Comparison of ENCODE assay signal across 21 mouse cellular contexts in the genomic region with DNA sequence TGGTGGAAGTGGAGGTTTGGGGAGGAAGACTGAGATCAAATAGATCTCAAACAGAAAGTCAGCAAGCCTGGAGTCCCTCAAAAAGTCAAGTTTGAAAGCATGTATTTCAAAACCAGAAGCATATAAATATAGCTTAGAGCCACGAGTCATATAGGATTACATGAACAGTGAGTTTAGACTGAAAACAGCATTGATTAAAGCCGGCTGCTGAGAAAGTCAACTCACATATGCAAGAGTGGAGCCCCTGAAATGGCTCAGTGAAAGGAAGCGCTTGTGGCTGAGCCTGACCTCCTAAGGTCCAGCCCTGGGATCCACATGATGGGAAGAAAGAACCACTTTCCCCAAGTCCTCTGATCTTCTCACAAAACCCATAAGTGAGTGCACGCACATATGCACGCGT. TPM values are rescaled to one million over a fixed set of nuclear protein-coding genes. Genes with fewer than 3 reads are reported as not detected.
DNase-seq lines count a peak whose midpoint lies in the region; ATAC-seq lines count a peak whose summit lies in the region.
"Had no signal": no experiment of that assay in that cellular context is flagged by ENCODE, and none has a peak within 500 bp of the region (broad histone marks: within the 10 kb centered on the region; RNA-seq: fewer than 3 reads in every experiment).

No protein-coding gene starts in this region.

- H3K4me2 ChIP-seq in midbrain, embryonic 11.5 days, result no peak overlapping the region
- H3K4me2 ChIP-seq in midbrain, embryonic 16.5 days (ENCODE audit: low read length), result no peak overlapping the region
- H3K4me2 ChIP-seq in embryonic facial prominence, embryonic 12.5 days (replicated peaks), result no peak overlapping the region
- H3K4me2 ChIP-seq in embryonic facial prominence, embryonic 14.5 days (ENCODE audit: low read depth, low read length), result peak overlapping the region; percentile 10; the same call in 1 of the 2 replicates
- H3K4me2 ChIP-seq: forebrain, embryonic 12.5 days had no signal

- ATAC-seq in midbrain, embryonic 11.5 days (ENCODE audit: low FRiP score), result no peak
- no peak for ATAC-seq in midbrain, embryonic 16.5 days
- ATAC-seq in embryonic facial prominence, embryonic 12.5 days (ENCODE audit: insufficient number of reproducible peaks, insufficient read depth, low FRiP score, low TSS enrichment), result no peak
- ATAC-seq in embryonic facial prominence, embryonic 14.5 days (ENCODE audit: low read depth), result no peak
- ATAC-seq: activated CD4-positive, CD25-positive, alpha-beta regulatory T cell, adult 4 months; forebrain, embryonic 14.5 days; forebrain, embryonic 16.5 days; Patski had no signal

- H3K27ac ChIP-seq in midbrain, embryonic 11.5 days (ENCODE audit: low read depth, low read length), result no peak overlapping the region
- no peak overlapping the region for H3K27ac ChIP-seq in midbrain, embryonic 16.5 days (ENCODE audit: low read length)
- peak overlapping the region; percentile 76; the same call in 1 of the 2 replicates for H3K27ac ChIP-seq in embryonic facial prominence, embryonic 12.5 days
- peak overlapping the region; percentile 40; the same call in 1 of the 2 replicates for H3K27ac ChIP-seq in embryonic facial prominence, embryonic 14.5 days (replicated peaks; ENCODE audit: low read depth, low read length)
- H3K27ac ChIP-seq: forebrain, embryonic 10.5 days; forebrain, embryonic 12.5 days had no signal

- DNase-seq in midbrain, embryonic 11.5 days (ENCODE audit: low spot score, missing footprints), result peak; percentile 51
- peak; percentile 82 for DNase-seq in embryonic facial prominence, embryonic 14.5 days (ENCODE audit: low spot score)
- DNase-seq in lung, adult 18-20 months, result no peak
- DNase-seq in layer of hippocampus, adult 9-10 months (ENCODE audit: low spot score), result no peak
- DNase-seq in spleen, adult 18-20 months, result no peak
- DNase-seq: adrenal gland, adult 8-10 months; adrenal gland, postnatal 14 days; adrenal gland, postnatal 36 days; cerebellum, adult 11-12 months; cerebellum, adult 2 months; cerebellum, adult 9-10 months; embryo, embryonic 11 days had no signal

- H3K4me1 ChIP-seq in midbrain, embryonic 11.5 days (ENCODE audit: control insufficient read depth, insufficient read depth, low read length), result no peaks in the 10 kb centered on the region
- no peaks in the 10 kb centered on the region for H3K4me1 ChIP-seq in midbrain, embryonic 16.5 days (ENCODE audit: control insufficient read depth, insufficient read depth, low read length)
- peaks cover 7% of the 10 kb centered on the region; the same call in 1 of the 2 replicates for H3K4me1 ChIP-seq in embryonic facial prominence, embryonic 12.5 days
- peaks cover 3% of the 10 kb centered on the region; the same call in 1 of the 2 replicates for H3K4me1 ChIP-seq in embryonic facial prominence, embryonic 14.5 days (ENCODE audit: control insufficient read depth, insufficient read depth, low read length)
- H3K4me1 ChIP-seq: forebrain, embryonic 12.5 days had no signal

- no peaks in the 10 kb centered on the region for H3K9me3 ChIP-seq in midbrain, embryonic 11.5 days (ENCODE audit: control insufficient read depth, low read length)
- no peaks in the 10 kb centered on the region for H3K9me3 ChIP-seq in midbrain, embryonic 16.5 days (replicated peaks; ENCODE audit: control insufficient read depth, low read length, poor library complexity, severe bottlenecking)
- H3K9me3 ChIP-seq in embryonic facial prominence, embryonic 12.5 days, result no peaks in the 10 kb centered on the region
- H3K9me3 ChIP-seq in embryonic facial prominence, embryonic 14.5 days (ENCODE audit: control insufficient read depth, low read length), result no peaks in the 10 kb centered on the region
- H3K9me3 ChIP-seq: forebrain, embryonic 10.5 days; forebrain, embryonic 12.5 days had no signal

- no peak overlapping the region for H3K4me3 ChIP-seq in midbrain, embryonic 11.5 days (ENCODE audit: low read depth, low read length)
- H3K4me3 ChIP-seq in midbrain, embryonic 16.5 days (ENCODE audit: low read depth, low read length), result no peak overlapping the region
- no peak overlapping the region for H3K4me3 ChIP-seq in embryonic facial prominence, embryonic 12.5 days
- no peak overlapping the region for H3K4me3 ChIP-seq in embryonic facial prominence, embryonic 14.5 days (ENCODE audit: low read depth, low read length)
- H3K4me3 ChIP-seq: erythroblast, embryonic 14.5 days; forebrain, embryonic 10.5 days; forebrain, embryonic 12.5 days had no signal

- H3K27me3 ChIP-seq in midbrain, embryonic 11.5 days (ENCODE audit: control insufficient read depth, insufficient read depth, low read length), result no peaks in the 10 kb centered on the region
- H3K27me3 ChIP-seq in midbrain, embryonic 16.5 days (ENCODE audit: control insufficient read depth, insufficient read depth, low read depth, low read length), result no peaks in the 10 kb centered on the region
- H3K27me3 ChIP-seq in embryonic facial prominence, embryonic 12.5 days, result no peaks in the 10 kb centered on the region
- H3K27me3 ChIP-seq in embryonic facial prominence, embryonic 14.5 days (replicated peaks; ENCODE audit: control insufficient read depth, insufficient read depth, low read length), result no peaks in the 10 kb centered on the region
- H3K27me3 ChIP-seq: forebrain, embryonic 12.5 days; Patski had no signal

- no peak overlapping the region for H3K9ac ChIP-seq in midbrain, embryonic 11.5 days (ENCODE audit: low read length)
- H3K9ac ChIP-seq in midbrain, embryonic 16.5 days (ENCODE audit: low read depth, low read length), result no peak overlapping the region
- H3K9ac ChIP-seq in embryonic facial prominence, embryonic 12.5 days, result no peak overlapping the region
- H3K9ac ChIP-seq in embryonic facial prominence, embryonic 14.5 days (ENCODE audit: low read depth, low read length), result no peak overlapping the region
- H3K9ac ChIP-seq: forebrain, embryonic 12.5 days had no signal

- 92% methylated on average over 6 of the region's 6 CpGs for WGBS in midbrain, embryonic 11.5 days
- 96% methylated on average over 6 of the region's 6 CpGs for WGBS in midbrain, embryonic 16.5 days
- WGBS in embryonic facial prominence, embryonic 12.5 days, result 59% methylated on average over 6 of the region's 6 CpGs
- WGBS in embryonic facial prominence, embryonic 14.5 days, result 49% methylated on average over 6 of the region's 6 CpGs

- H3K36me3 ChIP-seq in midbrain, embryonic 11.5 days (ENCODE audit: control insufficient read depth, insufficient read depth, low read length), result no peaks in the 10 kb centered on the region
- H3K36me3 ChIP-seq in midbrain, embryonic 16.5 days (ENCODE audit: control insufficient read depth, insufficient read depth, low read length), result no peaks in the 10 kb centered on the region
- H3K36me3 ChIP-seq in embryonic facial prominence, embryonic 12.5 days, result no peaks in the 10 kb centered on the region
- no peaks in the 10 kb centered on the region for H3K36me3 ChIP-seq in embryonic facial prominence, embryonic 14.5 days (ENCODE audit: control insufficient read depth, insufficient read depth, low read length)
- H3K36me3 ChIP-seq: forebrain, embryonic 10.5 days; forebrain, embryonic 12.5 days had no signal

RNA-seq across cellular contexts. Expression of a gene that starts 38.7 kb away (rescaled TPM):
- 20.8 and 25.7 TPM in 2 replicates for polyA plus RNA-seq in midbrain, embryonic 11.5 days (2014; fragmentation: Nextera tagmentation; extraction: Ambion mirVana)
- polyA plus RNA-seq in midbrain, embryonic 16.5 days (2015; fragmentation: Nextera tagmentation; extraction: Ambion mirVana), result 47.9 and 53.4 TPM in 2 replicates
- 32.8 and 41.7 TPM in 2 replicates for polyA plus RNA-seq in embryonic facial prominence, embryonic 12.5 days (2016; fragmentation: Nextera tagmentation; extraction: Ambion mirVana)
- 31.5 and 33.8 TPM in 2 replicates for polyA plus RNA-seq in embryonic facial prominence, embryonic 14.5 days (2014; fragmentation: Nextera tagmentation; extraction: Ambion mirVana)

Comparison
In these comparisons a context has a peak if more than half of its experiments do, and no peak if none do; other contexts are left out.
1. DNase-seq: peak in midbrain, embryonic 11.5 days (single experiment) and embryonic facial prominence, embryonic 14.5 days (single experiment); none in lung, adult 18-20 months (0 of 2), layer of hippocampus, adult 9-10 months (single experiment) and spleen, adult 18-20 months (0 of 2).
2. H3K27ac ChIP-seq: peak in embryonic facial prominence, embryonic 12.5 days (single experiment) and embryonic facial prominence, embryonic 14.5 days (single experiment); none in midbrain, embryonic 11.5 days (single experiment) and midbrain, embryonic 16.5 days (single experiment).